Mouse (Mus musculus): ENCODE measurements at regions not wholly inside any gene's neighbourhood (a gene's known extent, or its start where the extent isn't known, plus 50 kb on each side); places are given as distances from the start of the nearest gene placed in this dataset.

- H3K4me3 ChIP-seq = no peak overlapping the region
- no peaks in the 10 kb centered on the region for H3K36me3 ChIP-seq (ENCODE audit: control insufficient read depth, insufficient read depth)
- H3K27me3 ChIP-seq (ENCODE audit: control insufficient read depth, insufficient read depth, insufficient read length) = no peaks in the 10 kb centered on the region
- H3K4me2 ChIP-seq (ENCODE audit: low read depth) = peak overlapping the region; percentile 40
- TF ChIP-seq MYOG (IDR thresholded peaks at IDR 0.05; ENCODE audit: control insufficient read depth in 1 of 3, insufficient read depth in 1 of 3, insufficient read length in 2 of 3, low read depth in 2 of 3) = no peak
- TF ChIP-seq TCF12 (IDR thresholded peaks at IDR 0.05; ENCODE audit: insufficient read depth, poor library complexity, severe bottlenecking) = no peak
- TF ChIP-seq CEBPB (IDR thresholded peaks at IDR 0.05; ENCODE audit: insufficient read depth, poor library complexity, severe bottlenecking) = peak; percentile 65; the same call in 1 of the 2 replicates
- H3K79me2 ChIP-seq (ENCODE audit: control insufficient read depth, insufficient read depth) = no peaks in the 10 kb centered on the region
- no peak overlapping the region for H3ac ChIP-seq (ENCODE audit: control insufficient read depth, insufficient read length)
These were observed 401.7 kb upstream of the Dph6 start for GRCm38 (mm10) chr2:115056327-115057070.

GRCm38 (mm10) chr2:115057200-115057599 is 402.4 kb upstream of the Dph6 start:
- TF ChIP-seq SRF (IDR thresholded peaks at IDR 0.05; ENCODE audit: control insufficient read depth, insufficient read length, low read depth) (no peak), MAX (IDR thresholded peaks at IDR 0.05; ENCODE audit: low read depth) (no peak), TCF12 (IDR thresholded peaks at IDR 0.05; ENCODE audit: insufficient read depth, poor library complexity, severe bottlenecking) (no peak), E2F4 (IDR thresholded peaks at IDR 0.05; ENCODE audit: insufficient read depth) (no peak)

GRCm38 (mm10) chr2:115067489-115068163 is 412.9 kb upstream of the Dph6 start:
- no peak overlapping the region for H3K4me2 ChIP-seq (ENCODE audit: low read depth)
- H3ac ChIP-seq (ENCODE audit: control insufficient read depth, insufficient read length) = no peak overlapping the region
- H3K27me3 ChIP-seq (ENCODE audit: control insufficient read depth, insufficient read depth, insufficient read length) = no peaks in the 10 kb centered on the region
- H3K79me2 ChIP-seq (ENCODE audit: control insufficient read depth, insufficient read depth) = no peaks in the 10 kb centered on the region
- H3K4me3 ChIP-seq = no peak overlapping the region
- no peak for TF ChIP-seq TCF12 (IDR thresholded peaks at IDR 0.05; ENCODE audit: insufficient read depth, poor library complexity, severe bottlenecking)
- no peak for TF ChIP-seq E2F4 (IDR thresholded peaks at IDR 0.05; ENCODE audit: insufficient read depth)
- no peak for TF ChIP-seq CEBPB (IDR thresholded peaks at IDR 0.05; ENCODE audit: insufficient read depth, poor library complexity, severe bottlenecking)
- no peak for TF ChIP-seq POLR2A (IDR thresholded peaks at IDR 0.05; ENCODE audit: insufficient read length, low read depth)
- TF ChIP-seq USF1 (IDR thresholded peaks at IDR 0.05; ENCODE audit: low read depth) = no peak
- no peak for TF ChIP-seq POLR2AphosphoS2 (IDR thresholded peaks at IDR 0.05; ENCODE audit: insufficient read length, low read depth)
- no peak for TF ChIP-seq REST (IDR thresholded peaks at IDR 0.05; ENCODE audit: insufficient read depth, insufficient read length)
- no peak for TF ChIP-seq MYOG (IDR thresholded peaks at IDR 0.05; ENCODE audit: control insufficient read depth in 1 of 3, insufficient read depth in 1 of 3, insufficient read length in 2 of 3, low read depth in 2 of 3)
- no peak for TF ChIP-seq MYOD1 (IDR thresholded peaks at IDR 0.05; ENCODE audit: control insufficient read depth in 1 of 3, insufficient read length in 2 of 3, low read depth in 2 of 3)
- TF ChIP-seq TCF3 (IDR thresholded peaks at IDR 0.05; ENCODE audit: insufficient read length, low read depth) = no peak
- no peak for TF ChIP-seq MAX (IDR thresholded peaks at IDR 0.05; ENCODE audit: low read depth)
- TF ChIP-seq SRF (IDR thresholded peaks at IDR 0.05; ENCODE audit: control insufficient read depth, insufficient read length, low read depth) = no peak
- H3K36me3 ChIP-seq (ENCODE audit: control insufficient read depth, insufficient read depth) = no peaks in the 10 kb centered on the region

More at GRCm38 (mm10) chr2:115057200-115057599, 402.4 kb upstream of the Dph6 start:
- H3K4me2 ChIP-seq (ENCODE audit: low read depth) = no peak overlapping the region
- no peak overlapping the region for H3K4me3 ChIP-seq
- H3K27me3 ChIP-seq (ENCODE audit: control insufficient read depth, insufficient read depth, insufficient read length) = no peaks in the 10 kb centered on the region
- H3ac ChIP-seq (ENCODE audit: control insufficient read depth, insufficient read length) = no peak overlapping the region
- H3K79me2 ChIP-seq (ENCODE audit: control insufficient read depth, insufficient read depth) = no peaks in the 10 kb centered on the region
- no peaks in the 10 kb centered on the region for H3K36me3 ChIP-seq (ENCODE audit: control insufficient read depth, insufficient read depth)

- Histone ChIP-seq H3K79me2 (ENCODE audit: control insufficient read depth, insufficient read depth) (no peaks in the 10 kb centered on the region), H3K36me3 (ENCODE audit: control insufficient read depth, insufficient read depth) (no peaks in the 10 kb centered on the region), H3ac (ENCODE audit: control insufficient read depth, insufficient read length) (no peak overlapping the region), H3K4me2 (ENCODE audit: low read depth) (no peak overlapping the region), H3K4me3 (no peak overlapping the region), H3K27me3 (ENCODE audit: control insufficient read depth, insufficient read depth, insufficient read length) (no peaks in the 10 kb centered on the region)
- TF ChIP-seq POLR2AphosphoS2 (IDR thresholded peaks at IDR 0.05; ENCODE audit: insufficient read length, low read depth) = no peak
- TF ChIP-seq POLR2A (IDR thresholded peaks at IDR 0.05; ENCODE audit: insufficient read length, low read depth) = no peak
- TF ChIP-seq MYOD1 (IDR thresholded peaks at IDR 0.05; ENCODE audit: control insufficient read depth in 1 of 3, insufficient read length in 2 of 3, low read depth in 2 of 3) = no peak
- no peak for TF ChIP-seq MYOG (IDR thresholded peaks at IDR 0.05; ENCODE audit: control insufficient read depth in 1 of 3, insufficient read depth in 1 of 3, insufficient read length in 2 of 3, low read depth in 2 of 3)
- TF ChIP-seq MAX (IDR thresholded peaks at IDR 0.05; ENCODE audit: low read depth) = no peak
These were observed 414.9 kb upstream of the Dph6 start for GRCm38 (mm10) chr2:115069704-115070103.

- Histone ChIP-seq H3K4me2 (ENCODE audit: low read depth) (no peak overlapping the region), H3K4me3 (no peak overlapping the region), H3K79me2 (ENCODE audit: control insufficient read depth, insufficient read depth) (no peaks in the 10 kb centered on the region), H3K36me3 (ENCODE audit: control insufficient read depth, insufficient read depth) (no peaks in the 10 kb centered on the region), H3K27me3 (ENCODE audit: control insufficient read depth, insufficient read depth, insufficient read length) (no peaks in the 10 kb centered on the region), H3ac (ENCODE audit: control insufficient read depth, insufficient read length) (no peak overlapping the region)
- no peak for TF ChIP-seq POLR2A (IDR thresholded peaks at IDR 0.05; ENCODE audit: insufficient read length, low read depth)
- TF ChIP-seq TCF3 (IDR thresholded peaks at IDR 0.05; ENCODE audit: insufficient read length, low read depth) = no peak
- no peak for TF ChIP-seq SRF (IDR thresholded peaks at IDR 0.05; ENCODE audit: control insufficient read depth, insufficient read length, low read depth)
- TF ChIP-seq TCF12 (IDR thresholded peaks at IDR 0.05; ENCODE audit: insufficient read depth, poor library complexity, severe bottlenecking) = no peak
- no peak for TF ChIP-seq CEBPB (IDR thresholded peaks at IDR 0.05; ENCODE audit: insufficient read depth, poor library complexity, severe bottlenecking)
- no peak for TF ChIP-seq POLR2AphosphoS2 (IDR thresholded peaks at IDR 0.05; ENCODE audit: insufficient read length, low read depth)
- no peak for TF ChIP-seq MAX (IDR thresholded peaks at IDR 0.05; ENCODE audit: low read depth)
- no peak for TF ChIP-seq E2F4 (IDR thresholded peaks at IDR 0.05; ENCODE audit: insufficient read depth)
- TF ChIP-seq MYOD1 (IDR thresholded peaks at IDR 0.05; ENCODE audit: control insufficient read depth in 1 of 3, insufficient read length in 2 of 3, low read depth in 2 of 3) = no peak
- TF ChIP-seq MYOG (IDR thresholded peaks at IDR 0.05; ENCODE audit: control insufficient read depth in 1 of 3, insufficient read depth in 1 of 3, insufficient read length in 2 of 3, low read depth in 2 of 3) = no peak
- TF ChIP-seq REST (IDR thresholded peaks at IDR 0.05; ENCODE audit: insufficient read depth, insufficient read length) = no peak
- TF ChIP-seq USF1 (IDR thresholded peaks at IDR 0.05; ENCODE audit: low read depth) = no peak
These were observed 415.4 kb upstream of the Dph6 start for GRCm38 (mm10) chr2:115070123-115070522.

Measured in myocyte (in vitro differentiated cells).